Mouse (Mus musculus): ENCODE measurements around the gene Krt28.

Gene Krt28

DNA sequence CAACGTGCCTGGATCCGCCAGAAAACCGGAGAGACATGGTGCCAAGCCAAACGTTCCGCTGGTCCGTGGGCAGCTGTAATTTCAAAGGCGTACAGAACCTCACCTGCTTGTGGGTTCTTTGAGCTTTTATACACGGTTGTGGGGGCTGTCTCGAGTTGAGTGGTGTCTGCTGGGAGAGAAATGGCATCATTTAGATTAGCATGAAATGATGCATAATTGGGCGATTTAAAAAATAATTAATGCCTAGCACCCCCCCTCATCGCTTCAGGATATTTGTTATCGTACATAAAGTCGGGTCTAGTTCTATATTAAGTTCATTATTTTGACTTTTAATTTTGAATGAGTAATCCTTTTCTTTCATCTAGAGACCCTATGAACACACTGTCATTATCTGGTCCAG lies at the start of gene Krt28:
Gene Krt28 (minus strand): TSS at position 101 of the 400 bp plus-strand sequence.
- in situ Hi-C loops (cut with MboI), result loop anchor here (25.0 kb wide), 1 partner anchor 912 kb away; no protein-coding TSS in a partner anchor

DNA sequence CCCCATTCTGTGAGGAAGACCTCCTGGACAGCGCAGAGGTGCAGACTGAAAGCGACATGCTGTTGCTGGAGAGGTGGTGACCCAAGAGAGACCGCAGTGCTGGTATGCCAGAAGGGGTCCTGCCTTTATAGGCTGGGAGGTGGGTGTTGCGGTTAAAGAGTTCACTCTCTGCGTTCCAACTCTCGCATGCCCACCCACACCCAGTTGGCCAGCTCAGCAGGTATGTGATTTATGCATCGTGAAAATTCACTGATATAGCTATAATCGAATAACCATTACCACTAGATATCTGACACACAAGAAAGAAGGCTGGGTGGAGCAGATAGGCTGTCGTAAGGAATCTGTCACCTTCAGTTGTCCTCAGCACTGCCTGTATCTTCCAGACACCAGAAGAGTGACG lies 47.5 kb upstream of the Krt28 start, which contains the start of gene Krt12:
Gene Krt12 (minus strand): TSS at position 101 of the 400 bp plus-strand sequence.
- in situ Hi-C loops (cut with MboI), result no loop called here

DNA sequence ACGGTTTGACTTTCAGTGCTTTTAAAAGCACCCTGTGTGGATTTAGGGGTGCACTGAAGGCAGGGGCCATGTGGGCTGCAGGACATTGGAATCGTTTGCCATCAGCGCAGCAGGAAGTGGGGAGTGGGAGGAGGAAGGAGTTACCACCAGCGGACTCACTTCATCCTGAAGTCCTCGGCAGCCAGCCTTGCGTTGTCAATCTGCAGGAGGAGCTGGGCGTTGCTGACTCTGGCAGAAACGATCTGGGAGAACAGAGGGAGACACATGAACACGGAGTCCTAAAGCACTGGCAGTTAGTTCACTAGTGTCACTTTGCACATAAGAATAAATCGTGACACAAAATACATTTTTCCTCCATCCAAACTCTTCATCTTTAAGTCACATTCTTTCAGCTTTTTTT lies 45.9 kb upstream of the Krt28 start:
- in situ Hi-C loops (cut with MboI), result no loop called here

DNA sequence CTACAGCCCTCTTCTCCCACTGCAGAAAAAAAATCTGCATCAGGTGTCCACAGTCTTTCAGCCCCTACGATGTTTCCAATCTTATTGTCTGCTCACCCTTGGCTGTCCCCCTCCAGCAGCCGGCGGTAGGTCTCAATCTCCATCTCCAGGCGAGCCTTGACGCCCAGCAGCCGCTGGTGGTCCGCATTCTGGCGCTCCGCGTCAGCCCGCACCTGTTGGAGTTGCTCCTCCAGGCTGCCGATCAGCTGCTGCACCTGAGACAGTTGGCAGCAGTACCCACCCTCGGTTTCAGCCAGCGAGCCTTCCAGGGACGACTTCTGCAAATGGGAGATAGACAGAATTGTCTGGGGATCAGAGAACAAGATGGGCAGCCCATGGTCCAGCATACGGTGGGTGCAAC lies 43.1 kb upstream of the Krt28 start:
- in situ Hi-C loops (cut with MboI), result no loop called here

DNA sequence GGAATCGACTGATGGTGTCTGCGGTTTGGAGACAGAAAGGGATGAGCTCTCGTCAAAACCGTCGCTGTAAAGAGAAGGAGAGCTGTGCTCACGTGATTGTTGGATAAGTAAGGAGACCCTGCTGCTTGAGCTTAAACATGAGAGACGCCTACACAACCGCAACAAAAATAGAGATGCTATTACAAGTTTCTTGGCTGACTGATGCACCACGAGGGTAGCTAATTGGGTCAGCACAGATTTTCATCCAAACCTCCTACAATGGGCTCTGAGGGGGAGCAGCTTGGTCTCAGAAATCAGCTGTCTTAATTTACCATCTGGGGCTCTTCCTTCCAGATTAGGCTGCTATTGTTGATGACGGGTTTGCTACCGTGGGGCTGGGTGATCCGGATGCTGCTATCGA lies 42.2 kb upstream of the Krt28 start:
- in situ Hi-C loops (cut with MboI), result no loop called here

DNA sequence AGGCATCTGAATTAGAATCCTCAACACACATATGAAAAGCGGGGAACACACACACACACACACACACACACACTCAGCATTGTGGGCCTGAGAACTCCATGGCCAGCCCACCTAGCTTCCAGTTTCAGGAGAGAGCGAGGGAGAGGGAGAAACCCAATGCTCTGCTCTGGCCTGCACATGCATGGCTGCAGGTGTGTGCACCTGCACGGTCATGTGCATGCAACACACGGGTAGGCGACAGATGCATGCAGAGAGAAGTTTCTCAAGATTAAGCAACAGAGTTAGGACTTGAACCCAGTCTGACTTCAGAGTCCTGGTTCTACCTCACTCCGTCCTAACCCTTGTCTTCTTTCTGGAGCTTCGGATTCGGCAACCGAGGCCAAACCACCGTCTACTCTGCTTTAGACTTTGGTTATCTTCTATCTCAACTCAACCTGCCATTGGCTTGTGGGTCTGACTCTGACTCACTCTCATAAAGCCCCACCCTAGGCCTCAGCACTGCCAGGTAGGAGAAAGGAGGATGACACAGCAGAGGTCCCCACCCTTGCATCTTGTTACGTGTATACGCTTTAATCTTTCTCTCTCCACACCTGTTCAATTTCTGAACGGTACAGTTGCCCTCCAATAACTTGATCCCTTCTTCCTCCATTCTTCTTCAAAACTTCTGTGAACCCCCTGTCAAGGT lies 39.9 kb upstream of the Krt28 start:
- in situ Hi-C loops (cut with MboI), result no loop called here

DNA sequence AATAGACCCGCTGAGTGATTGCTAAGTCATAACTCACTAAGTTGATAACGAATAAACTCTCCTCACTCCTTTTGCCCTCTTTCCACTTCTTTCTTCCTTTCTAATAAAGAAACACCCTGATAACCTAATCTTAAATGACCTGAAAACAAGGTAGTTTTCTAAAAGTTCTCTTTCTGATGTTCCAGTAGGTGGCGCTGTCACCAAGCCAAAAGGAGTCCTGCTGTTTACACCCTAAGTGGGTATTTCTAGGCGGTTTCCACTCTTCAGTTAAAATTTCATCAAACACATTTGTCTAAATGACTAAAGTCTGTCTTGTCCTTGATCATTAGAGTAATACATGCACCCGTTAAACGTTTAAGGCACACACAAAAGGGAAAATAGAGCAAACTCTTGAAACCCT lies 38.5 kb upstream of the Krt28 start:
- in situ Hi-C loops (cut with MboI), result no loop called here

DNA sequence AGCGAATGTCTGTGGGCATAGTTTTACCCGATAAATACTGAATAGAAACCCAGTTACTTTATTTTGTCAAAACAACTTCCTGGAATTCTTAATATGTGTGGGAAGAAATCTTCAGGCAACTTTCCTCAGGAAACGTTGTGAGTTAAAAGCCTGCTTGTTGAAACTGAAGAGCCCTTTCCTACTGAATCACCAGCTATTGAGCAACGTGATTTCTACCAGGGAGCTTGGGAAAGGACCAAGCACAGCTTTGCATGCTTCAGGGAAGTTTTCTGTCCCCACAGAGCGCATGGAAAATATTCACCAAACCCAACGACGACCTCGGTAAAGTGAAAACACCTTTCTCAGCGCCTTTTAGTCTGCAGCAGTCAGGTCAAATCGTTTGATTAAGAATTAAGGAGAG lies 31.5 kb upstream of the Krt28 start:
- in situ Hi-C loops (cut with MboI), result no loop called here

DNA sequence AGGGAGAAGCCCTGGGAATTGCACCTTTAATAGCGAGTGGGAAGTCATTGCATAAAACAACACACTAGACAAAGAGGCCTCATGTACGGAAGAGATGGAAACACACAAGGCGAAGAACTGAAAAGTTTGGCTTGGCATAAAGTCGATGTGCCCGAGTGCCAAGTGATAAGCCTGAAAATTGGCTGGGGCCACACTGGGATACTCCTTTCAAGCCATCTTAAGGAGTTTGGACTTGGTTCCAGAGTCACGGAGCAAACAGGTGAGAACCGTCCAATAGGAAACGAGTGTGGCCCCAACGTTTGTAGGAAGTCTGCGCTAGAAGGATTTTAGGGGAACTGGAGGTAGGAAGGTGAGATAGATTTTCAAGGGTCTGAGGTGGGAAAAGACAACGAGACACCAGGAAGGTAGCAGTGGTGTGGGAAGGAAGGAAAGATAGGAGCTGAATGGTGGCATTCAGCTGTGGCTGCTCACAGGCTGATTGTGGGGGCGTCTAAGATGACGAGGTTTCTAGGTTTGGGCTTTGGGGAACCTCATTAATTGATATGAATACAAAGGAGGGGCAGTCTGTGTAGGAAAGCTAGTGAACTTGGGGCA lies 25.4 kb upstream of the Krt28 start:
- in situ Hi-C loops (cut with MboI), result loop anchor here (25.0 kb wide), 1 partner anchor 887 kb away; no protein-coding TSS in a partner anchor

DNA sequence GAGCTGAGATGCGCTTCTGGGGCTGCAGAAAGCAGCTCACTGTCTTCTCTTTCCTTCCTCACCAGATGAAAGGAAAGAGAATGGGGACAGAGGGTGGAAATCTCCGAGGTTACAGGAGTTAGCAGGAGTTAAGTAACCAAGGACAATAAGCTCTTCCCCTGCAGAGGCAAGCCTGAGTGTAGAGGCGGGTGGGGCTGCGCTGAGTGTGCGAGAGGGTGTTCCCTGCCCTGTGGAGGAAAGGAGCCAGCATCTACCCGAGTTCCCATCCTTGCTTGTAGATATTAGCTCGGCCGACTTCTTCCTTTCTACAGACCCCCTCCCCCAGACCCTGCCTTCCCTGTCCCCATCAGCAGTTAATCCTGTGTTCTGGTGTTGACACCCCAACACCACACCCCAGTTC lies 24.1 kb upstream of the Krt28 start:
- in situ Hi-C loops (cut with MboI), result loop anchor here (25.0 kb wide), 1 partner anchor 888 kb away; no protein-coding TSS in a partner anchor

DNA sequence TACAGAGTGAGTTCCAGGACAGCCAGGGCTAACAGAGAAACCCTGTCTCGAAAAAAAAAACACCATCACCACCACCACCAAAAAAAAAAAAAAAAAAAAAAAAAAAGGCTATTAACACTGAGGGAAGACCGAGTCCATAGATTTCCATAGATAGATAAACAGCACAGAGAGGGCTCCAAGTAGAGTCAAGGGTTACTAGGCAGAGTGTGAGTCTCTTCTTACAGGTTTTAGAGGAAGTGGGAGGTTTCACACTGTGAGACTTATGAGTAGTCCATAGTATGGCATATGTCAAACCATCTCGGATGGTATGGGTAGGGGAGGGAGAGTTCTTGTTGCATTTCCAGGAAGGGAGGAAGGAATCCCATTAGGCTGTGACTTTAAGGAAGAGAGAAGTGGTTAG lies 23.4 kb upstream of the Krt28 start:
- in situ Hi-C loops (cut with MboI), result loop anchor here (25.0 kb wide), 1 partner anchor 889 kb away; no protein-coding TSS in a partner anchor

DNA sequence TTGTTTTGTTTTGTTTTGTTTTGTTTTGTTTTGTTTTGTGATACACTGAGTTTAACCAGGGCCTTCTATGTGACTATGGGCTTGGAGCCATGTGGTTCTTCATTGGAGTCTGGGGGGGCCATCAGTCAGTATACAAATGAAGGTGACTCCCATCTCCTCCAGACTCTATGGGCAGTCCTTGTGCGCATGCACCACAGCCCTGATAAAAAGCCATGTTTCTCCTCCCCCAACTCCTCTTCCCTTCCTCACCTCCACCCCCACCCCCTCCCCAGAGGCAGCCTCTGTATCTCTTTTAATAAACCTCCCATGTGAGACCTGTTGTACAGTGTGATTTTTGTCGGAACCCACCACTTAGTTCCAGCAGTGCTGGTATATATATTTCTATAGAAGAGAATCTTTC lies 22.0 kb upstream of the Krt28 start:
- in situ Hi-C loops (cut with MboI), result loop anchor here (25.0 kb wide), 1 partner anchor 891 kb away; no protein-coding TSS in a partner anchor

DNA sequence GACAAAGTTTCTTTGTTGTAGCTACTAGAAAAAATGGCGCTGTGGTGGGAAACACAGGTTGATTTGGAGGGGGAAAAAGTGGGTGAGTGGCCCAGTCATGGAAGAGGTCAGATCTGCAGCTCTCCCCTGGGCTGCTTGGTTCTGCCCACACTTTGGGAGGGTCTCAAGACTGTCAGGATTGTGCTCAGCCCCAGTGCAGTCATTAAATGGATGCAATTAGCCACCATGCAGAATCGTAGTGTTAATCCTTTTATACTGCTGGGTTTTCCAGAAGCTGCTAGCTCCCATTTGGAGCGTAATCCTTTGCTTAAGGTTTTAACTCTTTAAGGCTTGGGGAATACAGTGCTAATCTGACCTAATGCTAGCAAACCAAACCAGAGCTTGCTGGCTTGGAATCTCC lies 21.3 kb upstream of the Krt28 start:
- in situ Hi-C loops (cut with MboI), result loop anchor here (25.0 kb wide), 1 partner anchor 891 kb away; no protein-coding TSS in a partner anchor

DNA sequence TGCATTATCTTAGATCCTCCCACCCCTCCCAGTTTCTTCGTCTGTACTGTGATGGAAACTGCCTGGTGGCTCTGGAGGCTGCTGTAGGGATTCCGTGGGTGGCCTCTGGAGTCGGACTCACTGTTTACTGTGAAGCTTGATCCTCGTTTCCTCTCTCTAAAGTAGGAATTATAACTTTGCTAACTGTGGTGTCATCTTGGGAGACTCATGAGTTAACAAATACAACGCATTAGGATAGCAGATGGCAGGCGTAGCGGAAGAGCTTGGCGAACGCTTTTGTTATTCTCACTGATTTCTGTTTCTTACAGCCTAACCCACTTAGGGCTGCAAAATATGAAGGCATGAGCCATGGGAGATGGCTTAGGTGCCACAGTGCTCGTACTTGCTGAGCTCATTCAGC lies 17.8 kb upstream of the Krt28 start:
- in situ Hi-C loops (cut with MboI), result loop anchor here (25.0 kb wide), 1 partner anchor 895 kb away; no protein-coding TSS in a partner anchor

DNA sequence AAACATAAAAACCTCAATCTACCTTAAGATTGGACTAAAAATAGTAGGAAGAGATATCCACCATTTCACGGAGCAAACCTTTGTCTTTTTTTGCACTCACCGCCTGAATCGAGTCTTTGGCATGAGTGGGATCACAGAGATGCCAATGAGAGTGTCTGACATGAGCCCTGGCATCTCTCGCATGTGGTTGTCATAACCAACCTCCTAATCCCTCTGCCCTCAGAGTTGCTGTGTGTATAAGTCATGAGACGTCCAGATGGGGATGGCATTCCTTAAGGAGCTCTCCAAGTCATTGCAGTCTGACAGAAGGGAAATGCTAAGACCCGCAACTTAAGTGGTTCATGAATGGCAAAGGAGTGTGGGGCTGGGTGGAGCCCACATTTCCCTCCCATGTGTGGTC lies 16.7 kb upstream of the Krt28 start:
- in situ Hi-C loops (cut with MboI), result loop anchor here (25.0 kb wide), 1 partner anchor 896 kb away; no protein-coding TSS in a partner anchor

DNA sequence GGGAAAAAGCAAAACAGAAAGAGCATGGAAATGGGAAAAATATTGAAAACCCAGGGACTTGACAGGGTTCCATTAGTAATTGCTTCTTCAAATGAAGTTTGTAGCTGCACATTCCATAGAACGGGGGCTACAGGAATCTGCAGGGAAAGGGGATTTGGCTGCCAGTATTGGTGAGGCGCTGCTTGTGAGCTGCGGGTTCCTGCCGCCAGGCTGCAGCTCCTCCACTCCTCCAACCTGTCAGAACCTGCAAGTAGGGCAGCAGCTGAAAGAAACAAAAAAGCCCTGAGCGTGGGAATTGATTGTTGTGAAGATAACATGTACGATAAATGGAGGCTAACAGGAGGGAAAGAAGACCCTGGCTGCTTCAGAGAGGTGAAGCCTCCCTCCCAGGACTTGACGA lies 16.2 kb upstream of the Krt28 start:
- in situ Hi-C loops (cut with MboI), result loop anchor here (25.0 kb wide), 1 partner anchor 896 kb away; no protein-coding TSS in a partner anchor

DNA sequence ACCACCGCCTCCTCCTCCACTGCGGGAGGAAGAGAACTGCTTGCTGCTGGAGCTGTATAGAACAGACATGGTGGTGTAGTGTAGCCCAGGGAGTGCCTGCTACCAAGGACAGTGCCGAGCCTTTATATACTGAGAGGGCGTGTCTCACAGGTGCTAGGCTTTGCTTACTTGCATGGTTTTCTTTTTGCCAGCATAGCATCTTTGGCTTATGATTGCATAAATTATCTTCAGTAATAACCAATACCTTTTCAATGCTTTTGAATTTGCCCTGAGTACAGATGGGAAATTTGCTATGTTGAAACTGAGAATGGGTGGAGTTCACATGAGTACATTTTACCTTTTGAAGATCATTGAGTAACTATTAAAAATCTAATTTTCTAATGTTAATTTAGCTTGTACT lies 14.6 kb upstream of the Krt28 start, which contains the start of gene Krt10:
Gene Krt10 (minus strand): TSS at position 101 of the 400 bp plus-strand sequence.
- in situ Hi-C loops (cut with MboI), result loop anchor here (25.0 kb wide), 1 partner anchor 898 kb away; no protein-coding TSS in a partner anchor

DNA sequence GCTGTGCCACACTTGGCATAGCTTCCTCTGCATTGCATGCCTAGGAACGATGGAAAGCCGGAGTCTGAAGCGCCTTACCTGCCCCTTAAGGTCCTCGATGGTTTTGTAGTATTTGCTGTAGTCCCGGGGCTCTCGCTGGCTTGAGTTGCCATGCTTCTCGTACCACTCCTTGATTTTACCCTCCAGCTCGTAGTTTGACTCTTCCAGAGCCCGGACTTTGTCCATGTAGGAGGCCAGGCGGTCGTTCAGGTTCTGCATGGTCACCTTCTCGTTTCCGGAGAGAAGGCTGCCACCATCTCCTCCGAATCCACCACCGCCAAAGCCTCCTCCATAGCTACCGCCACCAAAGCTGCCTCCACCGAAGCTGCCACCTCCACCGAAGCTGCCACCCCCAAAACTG lies 14.0 kb upstream of the Krt28 start:
- in situ Hi-C loops (cut with MboI), result loop anchor here (25.0 kb wide), 1 partner anchor 899 kb away; no protein-coding TSS in a partner anchor

DNA sequence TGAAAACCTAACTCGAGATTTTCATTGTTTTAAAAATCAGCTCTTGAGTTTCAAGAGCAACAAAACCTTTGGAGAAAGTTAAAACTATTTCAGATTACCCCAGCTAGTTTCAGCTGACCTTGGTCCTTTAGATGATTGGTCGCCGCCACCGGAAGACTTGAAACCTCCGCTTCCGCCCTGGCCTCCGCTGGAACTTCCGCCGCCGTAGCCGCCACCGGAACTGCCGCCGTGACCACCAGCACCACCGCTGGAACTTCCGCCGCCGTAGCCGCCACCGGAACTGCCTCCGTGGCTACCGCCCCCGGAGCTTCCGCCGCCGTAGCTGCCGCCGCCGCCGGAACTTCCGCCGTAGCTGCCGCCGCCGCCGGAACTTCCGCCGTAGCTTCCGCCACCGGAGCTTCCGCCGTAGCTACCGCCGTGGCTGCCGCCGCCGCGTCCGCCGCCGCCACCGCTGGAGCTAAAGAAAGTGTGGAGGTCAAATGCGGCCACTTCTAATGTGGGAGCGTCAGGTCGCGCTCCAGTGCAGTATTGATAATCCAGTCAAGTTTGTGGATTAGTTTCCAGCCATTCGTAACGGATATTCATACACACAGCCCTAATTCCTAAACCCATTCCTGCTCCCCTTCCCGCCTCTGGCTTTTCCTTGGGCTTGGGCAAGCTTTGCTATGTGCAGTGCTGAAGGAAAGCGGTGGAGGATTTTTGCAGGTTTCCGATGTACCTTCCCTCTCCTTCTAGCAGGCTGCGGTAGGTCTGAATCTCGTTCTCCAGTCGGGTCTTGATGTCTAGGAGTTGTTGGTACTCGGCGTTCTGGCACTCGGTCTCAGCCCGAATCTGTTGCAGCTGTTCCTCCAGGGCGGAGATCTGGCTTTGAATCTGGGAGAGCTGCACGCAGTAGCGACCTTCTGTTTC lies 11.4 kb upstream of the Krt28 start:
- in situ Hi-C loops (cut with MboI), result loop anchor here (25.0 kb wide), 1 partner anchor 901 kb away; no protein-coding TSS in a partner anchor

DNA sequence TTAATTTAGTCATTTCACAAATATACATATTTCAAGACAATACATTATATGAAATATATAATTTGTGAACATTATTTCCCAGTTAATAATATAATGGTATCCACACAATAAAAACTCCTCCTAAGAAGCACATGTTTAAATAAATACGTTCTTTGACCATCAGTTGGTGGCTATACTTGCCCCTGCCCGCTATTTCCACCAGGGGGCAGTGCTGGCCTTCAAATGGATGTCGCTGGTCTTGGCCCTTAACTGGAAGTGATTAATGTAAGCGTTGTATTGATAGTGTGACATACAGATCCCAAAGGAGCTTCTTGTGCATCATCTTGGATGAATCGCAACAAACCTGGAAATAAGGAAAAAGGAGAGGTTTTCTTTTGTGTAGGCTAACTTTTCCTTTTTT lies 4.9 kb upstream of the Krt28 start:
- in situ Hi-C loops (cut with MboI), result loop anchor here (25.0 kb wide), 1 partner anchor 908 kb away; no protein-coding TSS in a partner anchor

DNA sequence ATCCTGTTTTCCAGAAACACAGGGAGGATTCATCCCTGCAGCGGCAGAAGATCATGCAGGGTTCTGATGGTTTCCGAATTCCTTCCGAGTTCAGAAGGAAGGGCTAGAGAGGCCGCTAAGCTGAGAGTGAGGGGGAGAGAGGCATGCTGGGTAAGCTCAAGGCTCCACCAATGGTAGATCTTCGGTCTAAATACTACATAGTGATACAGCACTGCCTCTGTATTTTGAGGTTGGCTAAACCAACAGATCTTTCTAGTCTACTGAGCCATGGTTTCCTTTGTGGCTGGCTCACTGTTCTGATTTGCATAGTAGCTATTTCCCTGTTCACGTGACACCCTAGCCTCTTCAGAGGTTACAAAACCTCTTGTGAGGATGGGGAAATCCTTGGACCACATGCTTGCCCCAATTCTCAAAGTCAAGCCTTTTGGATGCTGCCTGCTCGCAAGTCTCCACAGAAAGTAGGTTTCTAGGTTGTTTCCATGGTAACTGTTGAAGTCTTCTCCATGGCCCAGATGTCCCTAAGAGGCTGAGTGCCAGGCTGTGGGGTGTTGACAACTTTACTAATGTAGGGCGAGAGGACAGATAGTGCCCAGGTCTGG lies 4.8 kb downstream of the Krt28 start:
- in situ Hi-C loops (cut with MboI), result no loop called here
